Mouse (Mus musculus) G1E (cell line): Measurements from ENCODE around the gene St6galnac6.

ENCODE experiments used
- CTCF ChIP-seq: IDR thresholded peaks from 2 replicates; pipeline ENCODE4 v1.5.1; 2012; ENCODE audit warnings: low read depth, low read length, inconsistent platforms, mixed read lengths
- GATA1 ChIP-seq: IDR thresholded peaks from 2 replicates; pipeline ENCODE4 v1.6.1; 2012; ENCODE audit warnings: borderline replicate concordance, low read length, inconsistent platforms, mixed read lengths
- GATA2 ChIP-seq: IDR thresholded peaks from 2 replicates; pipeline ENCODE4 v1.6.1; 2012; ENCODE audit warnings: low read depth, low read length, inconsistent platforms, borderline replicate concordance

DNA sequence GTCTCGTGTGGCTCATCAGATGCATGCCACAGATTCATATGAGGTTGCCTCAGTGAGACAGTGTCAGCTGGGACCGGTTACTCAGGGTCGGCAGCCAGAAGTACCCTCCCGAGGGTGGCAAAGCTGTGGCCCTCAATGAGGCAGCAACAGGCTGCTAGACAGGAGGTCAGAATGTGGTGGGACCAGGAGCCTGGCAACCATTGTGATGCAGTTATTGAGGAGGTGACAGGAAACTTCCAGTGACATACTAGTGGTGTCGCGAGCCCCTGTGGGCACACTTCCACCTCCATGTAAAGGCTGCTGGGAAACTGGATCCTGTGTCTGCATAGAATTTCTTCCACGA lies 22.0 kb downstream of the St6galnac6 start, which contains the start of gene Ak1:
- TF ChIP-seq CTCF (no peak), GATA2 (no peak), GATA1 (no peak)
